Mouse (Mus musculus): ENCODE measurements around the gene Ptprd. TPM values are rescaled to one million over a fixed set of nuclear protein-coding genes. Genes with fewer than 3 reads are reported as not detected.
A peak's percentile ranks its signal among the peaks of the same experiment; 100 is the strongest.

Ptprd gene
- polyA plus RNA-seq, 1 experiment from 2014 or later: 41.8 TPM

- Histone ChIP-seq H3K27ac (no peak overlapping the region), H3K9me3 (no peaks in the 10 kb centered on the region), H3K27me3 (no peaks in the 10 kb centered on the region), H3K36me3 (no peaks in the 10 kb centered on the region), H3K4me3 (no peak overlapping the region), H3K4me1 (no peaks in the 10 kb centered on the region), H3K4me2 (replicated peaks) (no peak overlapping the region), H3K9ac (no peak overlapping the region)
- no peak for ATAC-seq (ENCODE audit: insufficient number of reproducible peaks, insufficient read depth, low FRiP score, low TSS enrichment)
- 88% methylated on average over 2 of the region's 2 CpGs for WGBS
Observed at GRCm38 (mm10) chr4:77155561-77155960, 1056.2 kb downstream of the Ptprd start.

- no peak overlapping the region for H3K4me3 ChIP-seq
- H3K4me1 ChIP-seq: no peaks in the 10 kb centered on the region
- 89% methylated on average over 1 of the region's 1 CpGs for WGBS
- no peaks in the 10 kb centered on the region for H3K27me3 ChIP-seq
- no peak for ATAC-seq (ENCODE audit: insufficient number of reproducible peaks, insufficient read depth, low FRiP score, low TSS enrichment)
- H3K27ac ChIP-seq: no peak overlapping the region
- no peak overlapping the region for H3K4me2 ChIP-seq (replicated peaks)
- H3K9me3 ChIP-seq: no peaks in the 10 kb centered on the region
- H3K36me3 ChIP-seq: no peaks in the 10 kb centered on the region
- no peak overlapping the region for H3K9ac ChIP-seq
Observed at GRCm38 (mm10) chr4:77155037-77155436, 1056.7 kb downstream of the Ptprd start.

- no peak overlapping the region for H3K9ac ChIP-seq
- no peaks in the 10 kb centered on the region for H3K9me3 ChIP-seq
- H3K4me3 ChIP-seq: no peak overlapping the region
- H3K4me1 ChIP-seq: no peaks in the 10 kb centered on the region
- H3K27ac ChIP-seq: no peak overlapping the region
- no peak overlapping the region for H3K4me2 ChIP-seq (replicated peaks)
- H3K27me3 ChIP-seq: no peaks in the 10 kb centered on the region
- ATAC-seq (ENCODE audit: insufficient number of reproducible peaks, insufficient read depth, low FRiP score, low TSS enrichment): no peak
- WGBS: 88% methylated on average over 2 of the region's 2 CpGs
- H3K36me3 ChIP-seq: no peaks in the 10 kb centered on the region
Observed at GRCm38 (mm10) chr4:77124852-77125251, 1086.9 kb downstream of the Ptprd start.

- no peak overlapping the region for H3K4me3 ChIP-seq
- ATAC-seq (ENCODE audit: insufficient number of reproducible peaks, insufficient read depth, low FRiP score, low TSS enrichment): no peak
- no peaks in the 10 kb centered on the region for H3K36me3 ChIP-seq
- H3K4me1 ChIP-seq: no peaks in the 10 kb centered on the region
- H3K9me3 ChIP-seq: no peaks in the 10 kb centered on the region
- no peak overlapping the region for H3K4me2 ChIP-seq (replicated peaks)
- 79% methylated on average over 1 of the region's 1 CpGs for WGBS
- no peak overlapping the region for H3K9ac ChIP-seq
- H3K27ac ChIP-seq: no peak overlapping the region
- no peaks in the 10 kb centered on the region for H3K27me3 ChIP-seq
Observed at GRCm38 (mm10) chr4:77110894-77111293, 1100.9 kb downstream of the Ptprd start.

GRCm38 (mm10) chr4:77107291-77107690, 1104.5 kb downstream of the Ptprd start:
- no peaks in the 10 kb centered on the region for H3K4me1 ChIP-seq
- no peak overlapping the region for H3K27ac ChIP-seq
- WGBS: 78% methylated on average over 2 of the region's 2 CpGs
- no peaks in the 10 kb centered on the region for H3K36me3 ChIP-seq
- no peak overlapping the region for H3K4me2 ChIP-seq (replicated peaks)
- H3K9me3 ChIP-seq: no peaks in the 10 kb centered on the region
- no peak overlapping the region for H3K4me3 ChIP-seq
- H3K27me3 ChIP-seq: no peaks in the 10 kb centered on the region
- no peak for ATAC-seq (ENCODE audit: insufficient number of reproducible peaks, insufficient read depth, low FRiP score, low TSS enrichment)
- H3K9ac ChIP-seq: no peak overlapping the region

GRCm38 (mm10) chr4:77083165-77083564, 1128.6 kb downstream of the Ptprd start:
- no peaks in the 10 kb centered on the region for H3K9me3 ChIP-seq
- no peaks in the 10 kb centered on the region for H3K27me3 ChIP-seq
- H3K9ac ChIP-seq: no peak overlapping the region
- no peaks in the 10 kb centered on the region for H3K4me1 ChIP-seq
- H3K4me3 ChIP-seq: no peak overlapping the region
- no peak overlapping the region for H3K27ac ChIP-seq
- ATAC-seq (ENCODE audit: insufficient number of reproducible peaks, insufficient read depth, low FRiP score, low TSS enrichment): no peak
- no peak overlapping the region for H3K4me2 ChIP-seq (replicated peaks)
- 45% methylated on average over 3 of the region's 3 CpGs for WGBS
- H3K36me3 ChIP-seq: no peaks in the 10 kb centered on the region

- no peak for ATAC-seq (ENCODE audit: insufficient number of reproducible peaks, insufficient read depth, low FRiP score, low TSS enrichment)
Observed at GRCm38 (mm10) chr4:77077607-77078006, 1134.2 kb downstream of the Ptprd start.

GRCm38 (mm10) chr4:77050536-77051207, 1161.1 kb downstream of the Ptprd start:
- H3K27ac ChIP-seq: no peak overlapping the region
- no peak overlapping the region for H3K4me2 ChIP-seq (replicated peaks)
- H3K4me1 ChIP-seq: no peaks in the 10 kb centered on the region
- H3K9me3 ChIP-seq: no peaks in the 10 kb centered on the region
- H3K36me3 ChIP-seq: no peaks in the 10 kb centered on the region
- no peaks in the 10 kb centered on the region for H3K27me3 ChIP-seq
- H3K4me3 ChIP-seq: no peak overlapping the region
- ATAC-seq (ENCODE audit: insufficient number of reproducible peaks, insufficient read depth, low FRiP score, low TSS enrichment): no peak
- H3K9ac ChIP-seq: no peak overlapping the region
- WGBS: 74% methylated on average over 6 of the region's 6 CpGs

More at GRCm38 (mm10) chr4:77077607-77078006, 1134.2 kb downstream of the Ptprd start:
- H3K4me1 ChIP-seq: no peaks in the 10 kb centered on the region
- no peaks in the 10 kb centered on the region for H3K27me3 ChIP-seq
- no peak overlapping the region for H3K4me3 ChIP-seq
- no peaks in the 10 kb centered on the region for H3K36me3 ChIP-seq
- H3K9me3 ChIP-seq: no peaks in the 10 kb centered on the region
- WGBS: 38% methylated on average over 4 of the region's 4 CpGs
- H3K27ac ChIP-seq: no peak overlapping the region
- no peak overlapping the region for H3K4me2 ChIP-seq (replicated peaks)
- no peak overlapping the region for H3K9ac ChIP-seq

- no peak for ATAC-seq (ENCODE audit: insufficient number of reproducible peaks, insufficient read depth, low FRiP score, low TSS enrichment)
- Histone ChIP-seq H3K36me3 (no peaks in the 10 kb centered on the region), H3K9me3 (no peaks in the 10 kb centered on the region), H3K4me3 (no peak overlapping the region), H3K27me3 (no peaks in the 10 kb centered on the region), H3K4me2 (replicated peaks) (no peak overlapping the region), H3K27ac (no peak overlapping the region), H3K4me1 (no peaks in the 10 kb centered on the region), H3K9ac (no peak overlapping the region)
- WGBS: 83% methylated on average over 1 of the region's 1 CpGs
Observed at GRCm38 (mm10) chr4:77004483-77004882, 1207.3 kb downstream of the Ptprd start.

GRCm38 (mm10) chr4:76996172-76996571, 1215.6 kb downstream of the Ptprd start:
- 92% methylated on average over 4 of the region's 4 CpGs for WGBS
- H3K27me3 ChIP-seq: no peaks in the 10 kb centered on the region
- H3K27ac ChIP-seq: no peak overlapping the region
- H3K4me2 ChIP-seq (replicated peaks): no peak overlapping the region
- ATAC-seq (ENCODE audit: insufficient number of reproducible peaks, insufficient read depth, low FRiP score, low TSS enrichment): no peak
- no peaks in the 10 kb centered on the region for H3K4me1 ChIP-seq
- no peaks in the 10 kb centered on the region for H3K9me3 ChIP-seq
- H3K4me3 ChIP-seq: no peak overlapping the region
- no peak overlapping the region for H3K9ac ChIP-seq
- no peaks in the 10 kb centered on the region for H3K36me3 ChIP-seq

- Histone ChIP-seq H3K9ac (no peak overlapping the region), H3K27ac (no peak overlapping the region), H3K9me3 (no peaks in the 10 kb centered on the region), H3K36me3 (no peaks in the 10 kb centered on the region), H3K27me3 (no peaks in the 10 kb centered on the region), H3K4me2 (replicated peaks) (no peak overlapping the region), H3K4me1 (no peaks in the 10 kb centered on the region), H3K4me3 (no peak overlapping the region)
- WGBS: 94% methylated on average over 1 of the region's 1 CpGs
- no peak for ATAC-seq (ENCODE audit: insufficient number of reproducible peaks, insufficient read depth, low FRiP score, low TSS enrichment)
Observed at GRCm38 (mm10) chr4:76989961-76990360, 1221.8 kb downstream of the Ptprd start.

- Histone ChIP-seq H3K36me3 (no peaks in the 10 kb centered on the region), H3K4me2 (replicated peaks) (no peak overlapping the region), H3K9ac (no peak overlapping the region), H3K4me3 (no peak overlapping the region), H3K27me3 (no peaks in the 10 kb centered on the region), H3K9me3 (no peaks in the 10 kb centered on the region), H3K27ac (0 out of 2 replicates have a peak overlapping the region, but pooled peaks have one; percentile 18), H3K4me1 (0 out of 2 replicates have a peak, but pooled peaks cover 7% of the 10 kb centered on the region)
- ATAC-seq (ENCODE audit: insufficient number of reproducible peaks, insufficient read depth, low FRiP score, low TSS enrichment): no peak
- 52% methylated on average over 3 of the region's 3 CpGs for WGBS
Observed at GRCm38 (mm10) chr4:76977056-76977809, 1234.5 kb downstream of the Ptprd start.
